ENCODE assay signal across 26 mouse cellular contexts in the genomic region with DNA sequence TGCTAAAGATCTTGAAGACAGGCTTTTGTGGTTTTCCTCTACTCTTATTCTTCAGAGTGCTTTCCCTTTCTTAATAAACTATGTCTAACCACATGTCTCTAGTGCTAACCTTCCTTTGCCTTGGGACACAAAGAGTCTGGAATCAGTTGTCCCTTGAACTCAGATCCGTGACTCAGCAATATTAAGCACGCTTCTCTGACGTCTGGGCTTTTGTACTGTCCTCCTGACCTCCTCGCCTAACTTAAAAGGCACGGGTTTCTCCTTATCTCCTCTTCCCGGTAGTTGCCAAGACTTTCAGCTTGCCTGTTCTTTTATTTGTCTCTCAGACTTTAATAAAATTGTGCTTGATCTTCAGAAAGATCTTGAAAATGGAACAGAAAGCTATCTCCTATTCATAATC. TPM values are rescaled to one million over a fixed set of nuclear protein-coding genes. Genes with fewer than 3 reads are reported as not detected.
DNase-seq lines count a peak whose midpoint lies in the region; ATAC-seq and TF ChIP-seq lines count a peak whose summit lies in the region.
"Had no signal": no experiment of that assay in that cellular context is flagged by ENCODE, and none has a peak within 500 bp of the region (broad histone marks: within the 10 kb centered on the region; RNA-seq: fewer than 3 reads in every experiment).

No protein-coding gene starts in this region.

- H3K9ac ChIP-seq in lung, embryonic 14.5 days = no peak overlapping the region
- H3K9ac ChIP-seq: hindbrain, embryonic 12.5 days had no signal

- TF ChIP-seq CTCF in kidney, adult 2 months (conservative IDR thresholded peaks at IDR 0.05; ENCODE audit: insufficient read depth, insufficient read length, low read depth, low read length) = no peak
- no peak for TF ChIP-seq CTCF in lung, embryonic 14.5 days (IDR thresholded peaks at IDR 0.05; ENCODE audit: low read depth)

- H3K4me1 ChIP-seq in kidney, adult 2 months (ENCODE audit: control insufficient read depth, insufficient read depth, low read length) = no peaks in the 10 kb centered on the region
- peaks cover 5% of the 10 kb centered on the region; the same call in 1 of the 2 replicates for H3K4me1 ChIP-seq in lung, embryonic 14.5 days (ENCODE audit: insufficient read depth)
- H3K4me1 ChIP-seq: hindbrain, embryonic 12.5 days had no signal

- H3K36me3 ChIP-seq in kidney, adult 2 months (ENCODE audit: control insufficient read depth, insufficient read depth, low read length) = no peaks in the 10 kb centered on the region
- H3K36me3 ChIP-seq in lung, embryonic 14.5 days (ENCODE audit: insufficient read depth) = no peaks in the 10 kb centered on the region
- H3K36me3 ChIP-seq: embryonic facial prominence, embryonic 10.5 days; forebrain, embryonic 10.5 days; heart, embryonic 10.5 days; hindbrain, embryonic 12.5 days had no signal

- ATAC-seq in lung, embryonic 14.5 days (ENCODE audit: insufficient read depth) = no peak
- ATAC-seq in erythroblast, adult 5-6 weeks (replicated peaks; ENCODE audit: low FRiP score, poor library complexity, severe bottlenecking) = peak; percentile 37; the same call in 1 of the 2 replicates
- ATAC-seq: activated CD4-positive, CD25-positive, alpha-beta regulatory T cell, adult 4 months; CD4-positive, CD25-positive, alpha-beta regulatory T cell, adult 4 months; forebrain, embryonic 14.5 days; hindbrain, postnatal 0 days; Patski had no signal

- peak; percentile 14 for DNase-seq in kidney, adult 2 months
- no peak for DNase-seq in kidney, postnatal 14 days
- peak; percentile 18 for DNase-seq in lung, embryonic 14.5 days
- no peak for DNase-seq in lung, postnatal 25 days (ENCODE audit: low spot score)
- peak; percentile 7 for DNase-seq in MN1 (ENCODE audit: low spot score)
- no peak for DNase-seq in gastrocnemius, postnatal 36 days
- no peak for DNase-seq in layer of hippocampus, postnatal 10 days (ENCODE audit: low spot score in 2 of 2)
- DNase-seq: adrenal gland, adult 2 months; B cell, adult 2 months; cerebellum, adult 18-20 months; cerebellum, adult 9-11 months; cerebellum, postnatal 36 days; gastrocnemius, adult 2 months; heart, postnatal 10 days; heart, postnatal 4 days had no signal

- no peaks in the 10 kb centered on the region for H3K27me3 ChIP-seq in kidney, adult 2 months (replicated peaks; ENCODE audit: control insufficient read depth, insufficient read depth, low read length)
- no peaks in the 10 kb centered on the region for H3K27me3 ChIP-seq in lung, embryonic 14.5 days (ENCODE audit: insufficient read depth, low read length)
- H3K27me3 ChIP-seq: Patski had no signal

- H3K4me3 ChIP-seq in kidney, adult 2 months (ENCODE audit: insufficient read depth, low read depth, low read length) = no peak overlapping the region
- no peak overlapping the region for H3K4me3 ChIP-seq in lung, embryonic 14.5 days (ENCODE audit: low read depth, low read length)
- H3K4me3 ChIP-seq: embryonic facial prominence, embryonic 10.5 days; erythroblast, embryonic 14.5 days; forebrain, embryonic 10.5 days; gastrocnemius, adult 2 months; heart, embryonic 10.5 days; hindbrain, embryonic 12.5 days had no signal

- TF ChIP-seq POLR2A in kidney, adult 2 months (IDR thresholded peaks at IDR 0.05; ENCODE audit: low read depth, low read length) = no peak

- no peak overlapping the region for H3K4me2 ChIP-seq in lung, embryonic 14.5 days
- H3K4me2 ChIP-seq: hindbrain, embryonic 12.5 days had no signal

- 62% methylated on average over 6 of the region's 6 CpGs for WGBS in kidney, adult 2 months
- 32% methylated on average over 6 of the region's 6 CpGs for WGBS in lung, embryonic 14.5 days

- intact Hi-C loops in gastrocnemius, postnatal 36 days (cut with DNase I) = no loop called here

- H3K9me3 ChIP-seq in lung, embryonic 14.5 days (ENCODE audit: low read depth, low read length) = no peaks in the 10 kb centered on the region
- H3K9me3 ChIP-seq: embryonic facial prominence, embryonic 10.5 days; forebrain, embryonic 10.5 days; heart, embryonic 10.5 days; hindbrain, embryonic 12.5 days had no signal

- no peak overlapping the region for H3K27ac ChIP-seq in kidney, adult 2 months (ENCODE audit: insufficient read depth, low read depth, low read length)
- no peak overlapping the region for H3K27ac ChIP-seq in lung, embryonic 14.5 days (ENCODE audit: low read depth)
- H3K27ac ChIP-seq: embryonic facial prominence, embryonic 10.5 days; forebrain, embryonic 10.5 days; gastrocnemius, adult 2 months; heart, embryonic 10.5 days; hindbrain, embryonic 12.5 days; hindbrain, postnatal 0 days had no signal

RNA-seq across cellular contexts. Expression of a gene that starts 6.5 kb away (rescaled TPM):
- polyA plus RNA-seq in kidney, adult 2 months (2012; rRNA removed) = 0.44 TPM in 1 of 2 replicates, not detected in the other
- 0.19 TPM in 1 of 2 replicates, not detected in the other for polyA plus RNA-seq in lung, embryonic 14.5 days (2014; fragmentation: Nextera tagmentation; extraction: Ambion mirVana)
- total RNA-seq in erythroblast, adult 5-6 weeks (2015; ENCODE audit: low replicate concordance) = 15.5 and 26.9 TPM in 2 replicates
- total RNA-seq in erythroblast, adult 5-6 weeks (2017; ENCODE audit: low replicate concordance) = 32.2 and 64.1 TPM in 2 replicates
- total RNA-seq in gastrocnemius, postnatal 36 days (2021) = 10 to 100 TPM; 72.8 to 73.4 TPM
- total RNA-seq in layer of hippocampus, postnatal 10 days (2021) = under 1 TPM; 0.67 to 0.78 TPM
- polyA plus RNA-seq: activated CD4-positive, CD25-positive, alpha-beta regulatory T cell, adult 4 months; adrenal gland, adult 2 months; CD4-positive, CD25-positive, alpha-beta regulatory T cell, adult 4 months; erythroblast, embryonic 14.5 days; hindbrain, embryonic 12.5 days had no signal

Comparison
In these comparisons a context has a peak if more than half of its experiments do, and no peak if none do; other contexts are left out.
1. DNase-seq: peak in kidney, adult 2 months (single experiment), lung, embryonic 14.5 days (single experiment) and MN1 (single experiment); none in kidney, postnatal 14 days (single experiment), lung, postnatal 25 days (single experiment), gastrocnemius, postnatal 36 days (0 of 2) and layer of hippocampus, postnatal 10 days (0 of 2).
2. RNA of a gene that starts 6.5 kb away (total RNA-seq): 72.8 to 73.4 TPM in gastrocnemius, postnatal 36 days and 15.5 to 64.1 TPM in erythroblast, adult 5-6 weeks; 0.67 to 0.78 TPM in layer of hippocampus, postnatal 10 days; every median in the first group is over 4 times any median in the second.